Mouse (Mus musculus) kidney, adult 9 months (tissue): Measurements from ENCODE around the gene Cbx5.
A peak's percentile ranks its signal among the peaks of the same experiment; 100 is the strongest.

Source experiments
- DNase-seq: peaks from one replicate; pipeline ENCODE4 v3.0.0; 2022

The Cbx5 gene

GRCm38 (mm10) chr15:103172537-103172936 lies 67.1 kb downstream of the Cbx5 start:
- DNase-seq, result peak; percentile 74

GRCm38 (mm10) chr15:103171276-103171675 lies 68.3 kb downstream of the Cbx5 start:
- peak; percentile 74 for DNase-seq

GRCm38 (mm10) chr15:103170316-103170679 lies 69.3 kb downstream of the Cbx5 start:
- no peak for DNase-seq

- no peak for DNase-seq
Measured at GRCm38 (mm10) chr15:103169612-103170315, 69.9 kb downstream of the Cbx5 start.

- DNase-seq, result no peak
Measured at GRCm38 (mm10) chr15:103168801-103169611, 70.6 kb downstream of the Cbx5 start.

GRCm38 (mm10) chr15:103167786-103168185 lies 71.8 kb downstream of the Cbx5 start:
- no peak for DNase-seq

- DNase-seq, result no peak
Measured at GRCm38 (mm10) chr15:103167042-103167615, 72.5 kb downstream of the Cbx5 start, which contains the start of gene Smug1. TSS of gene Smug1 (minus strand) at chr15:103167092.

GRCm38 (mm10) chr15:103165924-103166323 lies 73.7 kb downstream of the Cbx5 start:
- no peak for DNase-seq

GRCm38 (mm10) chr15:103165379-103165778 lies 74.2 kb downstream of the Cbx5 start:
- peak; percentile 91 for DNase-seq

GRCm38 (mm10) chr15:103163182-103163919 lies 76.3 kb downstream of the Cbx5 start:
- DNase-seq, result peak; percentile 94

GRCm38 (mm10) chr15:103157585-103157984 lies 82.0 kb downstream of the Cbx5 start:
- no peak for DNase-seq

GRCm38 (mm10) chr15:103156890-103157289 lies 82.7 kb downstream of the Cbx5 start:
- no peak for DNase-seq

- no peak for DNase-seq
Measured at GRCm38 (mm10) chr15:103155366-103156321, 84.0 kb downstream of the Cbx5 start.

GRCm38 (mm10) chr15:103152890-103153610 lies 86.6 kb downstream of the Cbx5 start:
- no peak for DNase-seq

GRCm38 (mm10) chr15:103152371-103152770 lies 87.2 kb downstream of the Cbx5 start:
- DNase-seq, result no peak

- DNase-seq, result peak; percentile 57
Measured at GRCm38 (mm10) chr15:103147779-103148178, 91.8 kb downstream of the Cbx5 start.

- no peak for DNase-seq
Measured at GRCm38 (mm10) chr15:103147422-103147690, 92.3 kb downstream of the Cbx5 start.

GRCm38 (mm10) chr15:103146627-103147421 lies 92.8 kb downstream of the Cbx5 start:
- DNase-seq, result no peak

GRCm38 (mm10) chr15:103145635-103146299 lies 93.8 kb downstream of the Cbx5 start:
- DNase-seq, result no peak

GRCm38 (mm10) chr15:103144176-103144575 lies 95.4 kb downstream of the Cbx5 start:
- DNase-seq, result peak; percentile 49
